Mouse (Mus musculus): ENCODE measurements around the gene Rps21.

Gene Rps21

GRCm38 (mm10) chr2:180229129-180229528 lies 28.0 kb upstream of the Rps21 start:
- no peak for DNase-seq (ENCODE audit: low spot score in 2 of 2)

GRCm38 (mm10) chr2:180230482-180230881 lies 26.7 kb upstream of the Rps21 start:
- DNase-seq (ENCODE audit: low spot score in 2 of 2) = no peak

GRCm38 (mm10) chr2:180233101-180233904 lies 23.9 kb upstream of the Rps21 start:
- DNase-seq (ENCODE audit: low spot score in 2 of 2) = no peak

- no peak for DNase-seq (ENCODE audit: low spot score in 2 of 2)
Measured at GRCm38 (mm10) chr2:180234353-180234752, 22.8 kb upstream of the Rps21 start.

- no peak for DNase-seq (ENCODE audit: low spot score in 2 of 2)
Measured at GRCm38 (mm10) chr2:180234980-180235379, 22.2 kb upstream of the Rps21 start.

GRCm38 (mm10) chr2:180235788-180236187 lies 21.4 kb upstream of the Rps21 start:
- no peak for DNase-seq (ENCODE audit: low spot score in 2 of 2)

- no peak for DNase-seq (ENCODE audit: low spot score in 2 of 2)
Measured at GRCm38 (mm10) chr2:180236500-180236899, 20.7 kb upstream of the Rps21 start.

- DNase-seq (ENCODE audit: low spot score in 2 of 2) = no peak
Measured at GRCm38 (mm10) chr2:180236930-180237329, 20.2 kb upstream of the Rps21 start.

GRCm38 (mm10) chr2:180237601-180238345 lies 19.4 kb upstream of the Rps21 start:
- no peak for DNase-seq (ENCODE audit: low spot score in 2 of 2)

- DNase-seq (ENCODE audit: low spot score in 2 of 2) = no peak
Measured at GRCm38 (mm10) chr2:180238591-180238990, 18.6 kb upstream of the Rps21 start.

- DNase-seq (ENCODE audit: low spot score in 2 of 2) = no peak
Measured at GRCm38 (mm10) chr2:180243108-180243507, 14.1 kb upstream of the Rps21 start.

- DNase-seq (ENCODE audit: low spot score in 2 of 2) = no peak
Measured at GRCm38 (mm10) chr2:180247916-180248315, 9.3 kb upstream of the Rps21 start.

GRCm38 (mm10) chr2:180248947-180249660 lies 8.1 kb upstream of the Rps21 start:
- no peak for DNase-seq (ENCODE audit: low spot score in 2 of 2)

GRCm38 (mm10) chr2:180250930-180251611 lies 6.1 kb upstream of the Rps21 start:
- peak in 1 of 2 experiments; percentile 72 for DNase-seq (ENCODE audit: low spot score in 2 of 2)

- no peak for DNase-seq (ENCODE audit: low spot score in 2 of 2)
Measured at GRCm38 (mm10) chr2:180251838-180252237, 5.3 kb upstream of the Rps21 start.

- no peak for DNase-seq (ENCODE audit: low spot score in 2 of 2)
Measured at GRCm38 (mm10) chr2:180254436-180255209, 2.6 kb upstream of the Rps21 start.

GRCm38 (mm10) chr2:180255701-180256100 lies 1.5 kb upstream of the Rps21 start:
- DNase-seq (ENCODE audit: low spot score in 2 of 2) = no peak

- no peak for DNase-seq (ENCODE audit: low spot score in 2 of 2)
Measured at GRCm38 (mm10) chr2:180256296-180257000, 729 bp upstream of the Rps21 start.

GRCm38 (mm10) chr2:180257963-180258865 lies 1.0 kb downstream of the Rps21 start:
- DNase-seq (ENCODE audit: low spot score in 2 of 2) = no peak
